Comparison of ENCODE assay signal across 8 mouse cellular contexts in genomic region chr5:29568848-29569377, GRCm38 (mm10). TPM values are rescaled to one million over a fixed set of nuclear protein-coding genes. Genes with fewer than 3 reads are reported as not detected.
DNase-seq lines count a peak whose midpoint lies in the region; ATAC-seq and TF ChIP-seq lines count a peak whose summit lies in the region.

TSS of gene Ube3c (plus strand) at chr5:29569242.

- DNase-seq in 3T3-L1 (ENCODE audit: low read depth, low spot score): peak; percentile 95
- DNase-seq in adrenal gland, postnatal 4 days (ENCODE audit: low spot score in 2 of 2): peak; percentile 90 to 97
- DNase-seq in embryonic facial prominence, embryonic 14.5 days (ENCODE audit: low spot score): peak; percentile 99
- peak; percentile 98 to 99 for DNase-seq in heart, adult 2 months
- DNase-seq in kidney, adult 8-10 months: peak; percentile 98
- peak; percentile 89 to 98 for DNase-seq in spleen, postnatal 10 days (ENCODE audit: low spot score in 2 of 2)

- H3K4me3 ChIP-seq in embryonic facial prominence, embryonic 14.5 days (ENCODE audit: low read depth, low read length): peak within 1 kb of the TSS; percentile 80
- peak within 1 kb of the TSS; percentile 76 for H3K4me3 ChIP-seq in heart, adult 2 months
- H3K4me3 ChIP-seq in limb, embryonic 13.5 days: peak within 1 kb of the TSS; percentile 85
- peak within 1 kb of the TSS; percentile 77 for H3K4me3 ChIP-seq in midbrain, embryonic 16.5 days (ENCODE audit: low read depth, low read length)

- H3K9me3 ChIP-seq in embryonic facial prominence, embryonic 14.5 days (ENCODE audit: control insufficient read depth, low read length): no peaks in the 10 kb centered on the region
- H3K9me3 ChIP-seq in limb, embryonic 13.5 days: no peaks in the 10 kb centered on the region
- no peaks in the 10 kb centered on the region for H3K9me3 ChIP-seq in midbrain, embryonic 16.5 days (replicated peaks; ENCODE audit: control insufficient read depth, low read length, poor library complexity, severe bottlenecking)

- H3K4me2 ChIP-seq in embryonic facial prominence, embryonic 14.5 days (ENCODE audit: low read depth, low read length): peak within 1 kb of the TSS; percentile 96
- peak within 1 kb of the TSS; percentile 98 for H3K4me2 ChIP-seq in limb, embryonic 13.5 days (replicated peaks)
- H3K4me2 ChIP-seq in midbrain, embryonic 16.5 days (ENCODE audit: low read length): peak within 1 kb of the TSS; percentile 77

- peak; percentile 98 for ATAC-seq in embryonic facial prominence, embryonic 14.5 days (ENCODE audit: low read depth)
- ATAC-seq in limb, embryonic 13.5 days (ENCODE audit: low FRiP score, low read depth): peak; percentile 97
- peak; percentile 97 for ATAC-seq in midbrain, embryonic 16.5 days

- intact Hi-C loops in heart, adult 2 months (cut with DNase I): loop anchor here (2.0 kb wide), 1 partner anchor 134 kb away; the partner anchor contains the start of gene Nom1

- H3K4me1 ChIP-seq in embryonic facial prominence, embryonic 14.5 days (ENCODE audit: control insufficient read depth, insufficient read depth, low read length): peaks cover 7% of the 10 kb centered on the region
- H3K4me1 ChIP-seq in heart, adult 2 months (ENCODE audit: control insufficient read depth, insufficient read depth, low read length): peaks cover 8% of the 10 kb centered on the region
- H3K4me1 ChIP-seq in limb, embryonic 13.5 days: peaks cover 16% of the 10 kb centered on the region
- peaks cover 29% of the 10 kb centered on the region for H3K4me1 ChIP-seq in midbrain, embryonic 16.5 days (ENCODE audit: control insufficient read depth, insufficient read depth, low read length)

- H3K27ac ChIP-seq in embryonic facial prominence, embryonic 14.5 days (replicated peaks; ENCODE audit: low read depth, low read length): peak within 1 kb of the TSS; percentile 93
- H3K27ac ChIP-seq in heart, adult 2 months: peak within 1 kb of the TSS; percentile 67
- peak within 1 kb of the TSS; percentile 91 for H3K27ac ChIP-seq in limb, embryonic 13.5 days
- peak within 1 kb of the TSS; percentile 94 for H3K27ac ChIP-seq in midbrain, embryonic 16.5 days (ENCODE audit: low read length)

- 0 out of 2 replicates have a peak, but pooled peaks have one; percentile 43 for TF ChIP-seq EP300 in heart, adult 2 months (IDR thresholded peaks at IDR 0.05; ENCODE audit: insufficient read depth, low read depth, low read length)

- TF ChIP-seq CTCF in heart, adult 2 months (IDR thresholded peaks at IDR 0.05): no peak

- peak within 1 kb of the TSS; percentile 76 for H3K9ac ChIP-seq in embryonic facial prominence, embryonic 14.5 days (ENCODE audit: low read depth, low read length)
- peak within 1 kb of the TSS; percentile 84 for H3K9ac ChIP-seq in heart, adult 2 months (ENCODE audit: low read depth, low read length)
- H3K9ac ChIP-seq in limb, embryonic 13.5 days: peak within 1 kb of the TSS; percentile 85
- H3K9ac ChIP-seq in midbrain, embryonic 16.5 days (ENCODE audit: low read depth, low read length): peak within 1 kb of the TSS; percentile 80

- H3K27me3 ChIP-seq in embryonic facial prominence, embryonic 14.5 days (replicated peaks; ENCODE audit: control insufficient read depth, insufficient read depth, low read length): no peaks in the 10 kb centered on the region
- H3K27me3 ChIP-seq in heart, adult 2 months (ENCODE audit: control insufficient read depth, insufficient read depth, low read length): no peaks in the 10 kb centered on the region
- no peaks in the 10 kb centered on the region for H3K27me3 ChIP-seq in limb, embryonic 13.5 days
- H3K27me3 ChIP-seq in midbrain, embryonic 16.5 days (ENCODE audit: control insufficient read depth, insufficient read depth, low read depth, low read length): no peaks in the 10 kb centered on the region

- peak; percentile 70 for TF ChIP-seq POLR2A in heart, adult 2 months (IDR thresholded peaks at IDR 0.05; ENCODE audit: insufficient read depth, low read depth, low read length)

- H3K79me2 ChIP-seq in heart, adult 2 months (replicated peaks; ENCODE audit: control insufficient read depth, insufficient read depth, low read length): peaks cover 6% of the 10 kb centered on the region; the same call in 1 of the 2 replicates

- peaks cover 13% of the 10 kb centered on the region for H3K36me3 ChIP-seq in embryonic facial prominence, embryonic 14.5 days (ENCODE audit: control insufficient read depth, insufficient read depth, low read length)
- H3K36me3 ChIP-seq in heart, adult 2 months (ENCODE audit: control insufficient read depth, insufficient read depth, low read length): peaks cover 10% of the 10 kb centered on the region
- H3K36me3 ChIP-seq in limb, embryonic 13.5 days: peaks cover 18% of the 10 kb centered on the region
- no peaks in the 10 kb centered on the region for H3K36me3 ChIP-seq in midbrain, embryonic 16.5 days (ENCODE audit: control insufficient read depth, insufficient read depth, low read length)

- WGBS in embryonic facial prominence, embryonic 14.5 days: under 1% methylated on average over 41 of the region's 72 CpGs
- under 1% methylated on average over 72 of the region's 72 CpGs for WGBS in heart, adult 2 months
- under 1% methylated on average over 68 of the region's 72 CpGs for WGBS in limb, embryonic 13.5 days
- WGBS in midbrain, embryonic 16.5 days: under 1% methylated on average over 58 of the region's 72 CpGs

RNA-seq across cellular contexts. Expression of gene Ube3c, which starts in this region (rescaled TPM):
- total RNA-seq in adrenal gland, postnatal 4 days (2021): 10 to 100 TPM; 46.2 to 49.5 TPM
- polyA plus RNA-seq in embryonic facial prominence, embryonic 14.5 days (2014; fragmentation: Nextera tagmentation; extraction: Ambion mirVana): 36.3 and 39.4 TPM in 2 replicates
- 10 to 100 TPM; 37.1 to 38.9 TPM for total RNA-seq in heart, adult 2 months (2021)
- polyA plus RNA-seq in heart, adult 2 months (2012; rRNA removed): 14.9 and 27.4 TPM in 2 replicates
- 24.6 and 26.7 TPM in 2 replicates for polyA plus RNA-seq in limb, embryonic 13.5 days (2015; fragmentation: Nextera tagmentation; extraction: Ambion mirVana)
- polyA plus RNA-seq in midbrain, embryonic 16.5 days (2015; fragmentation: Nextera tagmentation; extraction: Ambion mirVana): 31.4 and 37.2 TPM in 2 replicates

Comparison
In these comparisons a context has a peak if more than half of its experiments do, and no peak if none do; other contexts are left out.
1. Peak in every context shown above with its lines: DNase-seq, ATAC-seq, H3K4me3 ChIP-seq and H3K27ac ChIP-seq.